Mouse (Mus musculus): ENCODE results near the gene Cep131. TPM values are rescaled to one million over a fixed set of nuclear protein-coding genes. Genes with fewer than 3 reads are reported as not detected.

Gene Cep131
- polyA plus RNA-seq (2012; rRNA removed) = 35.3 and 37.9 TPM in 2 replicates

GRCm38 (mm10) chr11:120086702-120087152, at the start of gene Cep131:
TSS of gene Cep131 (minus strand) at chr11:120086827.

GRCm38 (mm10) chr11:120098588-120099511, 12.2 kb upstream of the Cep131 start, which contains the start of the genes Tepsin and Ndufaf8:
TSS of gene Tepsin (minus strand) at chr11:120098731.
TSS of gene Ndufaf8 (plus strand) at chr11:120098928.

GRCm38 (mm10) chr11:120046553-120047191, 40.0 kb downstream of the Cep131 start, which contains the start of gene Aatk:
TSS of gene Aatk (minus strand) at chr11:120047167.

Other genes starting within 250 kb of the Cep131 start
- gene Chmp6, start 173.4 kb downstream of the Cep131 start, polyA plus RNA-seq (2012; rRNA removed) = 56.8 and 63.7 TPM in 2 replicates
- 36.4 and 43.0 TPM in 2 replicates for gene Baiap2, start 144.1 kb downstream of the Cep131 start, polyA plus RNA-seq (2012; rRNA removed)
- gene Aatk, start 39.7 kb downstream of the Cep131 start, polyA plus RNA-seq (2012; rRNA removed) = 74.2 and 76.3 TPM in 2 replicates
- gene Tepsin, start 11.9 kb upstream of the Cep131 start, polyA plus RNA-seq (2012; rRNA removed) = 38.9 and 40.9 TPM in 2 replicates
- gene Ndufaf8, start 12.1 kb upstream of the Cep131 start, polyA plus RNA-seq (2012; rRNA removed) = 31.9 and 36.8 TPM in 2 replicates
- gene Slc38a10, start 64.5 kb upstream of the Cep131 start, polyA plus RNA-seq (2012; rRNA removed) = 103 and 104 TPM in 2 replicates
- 16.9 and 20.1 TPM in 2 replicates for gene Bahcc1, start 146.1 kb upstream of the Cep131 start, polyA plus RNA-seq (2012; rRNA removed)

Data from central nervous system, embryonic 18 days (tissue).